33 mouse cellular contexts compared by ENCODE assay signal in genomic region chr15:82374437-82374836, GRCm38 (mm10). TPM values are rescaled to one million over a fixed set of nuclear protein-coding genes. Genes with fewer than 3 reads are reported as not detected.
DNase-seq lines count a peak whose midpoint lies in the region; ATAC-seq lines count a peak whose summit lies in the region.
"Had no signal": no experiment of that assay in that cellular context is flagged by ENCODE, and none has a peak within 500 bp of the region (broad histone marks: within the 10 kb centered on the region; RNA-seq: fewer than 3 reads in every experiment).

No protein-coding gene starts in this region.

- no peak for DNase-seq in embryonic facial prominence, embryonic 10.5 days (ENCODE audit: low spot score)
- peak; percentile 90 for DNase-seq in heart, adult 11 months
- no peak for DNase-seq in heart, adult 8-10 months (ENCODE audit: low spot score)
- DNase-seq in kidney, adult 11 months: peak; percentile 3
- DNase-seq in kidney, postnatal 4 days: no peak
- DNase-seq in midbrain, embryonic 11.5 days (ENCODE audit: low spot score, missing footprints): peak; percentile 67
- DNase-seq in midbrain, embryonic 14.5 days: no peak
- DNase-seq: adrenal gland, adult 8-10 months; adrenal gland, postnatal 14 days; B cell, adult 2 months; cerebellum, adult 11 months; cerebellum, adult 18-20 months; cerebellum, adult 8-10 months; cerebellum, adult 9-11 months; cerebellum, postnatal 14 days; cerebellum, postnatal 36 days; embryo, embryonic 11 days had no signal

- H3K27me3 ChIP-seq in embryonic facial prominence, embryonic 13.5 days: no peaks in the 10 kb centered on the region
- H3K27me3 ChIP-seq in embryonic facial prominence, embryonic 10.5 days (replicated peaks; ENCODE audit: low read depth, poor library complexity, severe bottlenecking): peaks cover 8% of the 10 kb centered on the region; the same call in 1 of the 2 replicates
- no peaks in the 10 kb centered on the region for H3K27me3 ChIP-seq in midbrain, embryonic 11.5 days (ENCODE audit: control insufficient read depth, insufficient read depth, low read length)
- H3K27me3 ChIP-seq in midbrain, embryonic 14.5 days (ENCODE audit: control insufficient read depth, insufficient read depth, low read length): no peaks in the 10 kb centered on the region
- H3K27me3 ChIP-seq: embryonic facial prominence, embryonic 12.5 days; embryonic facial prominence, embryonic 15.5 days; forebrain, embryonic 12.5 days; Patski had no signal

- peaks cover 21% of the 10 kb centered on the region for H3K4me1 ChIP-seq in embryonic facial prominence, embryonic 13.5 days
- H3K4me1 ChIP-seq in embryonic facial prominence, embryonic 10.5 days: peaks cover 35% of the 10 kb centered on the region
- peaks cover under 1% of the 10 kb centered on the region; the same call in 1 of the 2 replicates for H3K4me1 ChIP-seq in midbrain, embryonic 11.5 days (ENCODE audit: control insufficient read depth, insufficient read depth, low read length)
- H3K4me1 ChIP-seq in midbrain, embryonic 14.5 days (ENCODE audit: control insufficient read depth, insufficient read depth, low read length): no peaks in the 10 kb centered on the region

- ATAC-seq in embryonic facial prominence, embryonic 13.5 days (ENCODE audit: insufficient number of reproducible peaks, insufficient read depth, low FRiP score, low TSS enrichment, low read depth): 0 out of 2 replicates have a peak, but pooled peaks have one; percentile 11
- no peak for ATAC-seq in midbrain, embryonic 11.5 days (ENCODE audit: low FRiP score)
- no peak for ATAC-seq in midbrain, embryonic 14.5 days (ENCODE audit: low FRiP score, low TSS enrichment)
- ATAC-seq: activated CD4-positive, CD25-positive, alpha-beta regulatory T cell, adult 4 months; CD4-positive, CD25-positive, alpha-beta regulatory T cell, adult 4 months; forebrain, embryonic 14.5 days; forebrain, embryonic 16.5 days; Patski had no signal

- no peaks in the 10 kb centered on the region for H3K9me3 ChIP-seq in embryonic facial prominence, embryonic 13.5 days
- H3K9me3 ChIP-seq in embryonic facial prominence, embryonic 10.5 days: no peaks in the 10 kb centered on the region
- no peaks in the 10 kb centered on the region for H3K9me3 ChIP-seq in midbrain, embryonic 11.5 days (ENCODE audit: control insufficient read depth, low read length)
- no peaks in the 10 kb centered on the region for H3K9me3 ChIP-seq in midbrain, embryonic 14.5 days (ENCODE audit: control insufficient read depth, low read length)
- H3K9me3 ChIP-seq: embryonic facial prominence, embryonic 12.5 days; embryonic facial prominence, embryonic 15.5 days; forebrain, embryonic 10.5 days; forebrain, embryonic 12.5 days; G1E had no signal

- no peak overlapping the region for H3K4me2 ChIP-seq in embryonic facial prominence, embryonic 13.5 days
- no peak overlapping the region for H3K4me2 ChIP-seq in midbrain, embryonic 11.5 days
- H3K4me2 ChIP-seq in midbrain, embryonic 14.5 days (ENCODE audit: low read length): no peak overlapping the region
- H3K4me2 ChIP-seq: embryonic facial prominence, embryonic 12.5 days; embryonic facial prominence, embryonic 15.5 days; forebrain, embryonic 12.5 days had no signal

- no peak overlapping the region for H3K4me3 ChIP-seq in embryonic facial prominence, embryonic 13.5 days
- H3K4me3 ChIP-seq in embryonic facial prominence, embryonic 10.5 days: no peak overlapping the region
- H3K4me3 ChIP-seq in midbrain, embryonic 11.5 days (ENCODE audit: low read depth, low read length): no peak overlapping the region
- no peak overlapping the region for H3K4me3 ChIP-seq in midbrain, embryonic 14.5 days (replicated peaks; ENCODE audit: low read depth, low read length)
- H3K4me3 ChIP-seq: embryonic facial prominence, embryonic 12.5 days; embryonic facial prominence, embryonic 15.5 days; erythroblast, embryonic 14.5 days; forebrain, embryonic 10.5 days; forebrain, embryonic 12.5 days had no signal

- 85% methylated on average over 5 of the region's 5 CpGs for WGBS in embryonic facial prominence, embryonic 13.5 days
- WGBS in embryonic facial prominence, embryonic 10.5 days: 86% methylated on average over 5 of the region's 5 CpGs
- 76% methylated on average over 5 of the region's 5 CpGs for WGBS in midbrain, embryonic 11.5 days
- 79% methylated on average over 5 of the region's 5 CpGs for WGBS in midbrain, embryonic 14.5 days

- H3K27ac ChIP-seq in embryonic facial prominence, embryonic 13.5 days: no peak overlapping the region
- no peak overlapping the region for H3K27ac ChIP-seq in embryonic facial prominence, embryonic 10.5 days (replicated peaks)
- H3K27ac ChIP-seq in midbrain, embryonic 11.5 days (ENCODE audit: low read depth, low read length): no peak overlapping the region
- no peak overlapping the region for H3K27ac ChIP-seq in midbrain, embryonic 14.5 days (replicated peaks; ENCODE audit: low read depth, low read length)
- H3K27ac ChIP-seq: embryonic facial prominence, embryonic 12.5 days; embryonic facial prominence, embryonic 15.5 days; forebrain, embryonic 10.5 days; forebrain, embryonic 12.5 days had no signal

- H3K9ac ChIP-seq in embryonic facial prominence, embryonic 13.5 days: no peak overlapping the region
- H3K9ac ChIP-seq in midbrain, embryonic 11.5 days (ENCODE audit: low read length): no peak overlapping the region
- H3K9ac ChIP-seq in midbrain, embryonic 14.5 days (replicated peaks; ENCODE audit: low read length): no peak overlapping the region
- H3K9ac ChIP-seq: embryonic facial prominence, embryonic 12.5 days; embryonic facial prominence, embryonic 15.5 days; forebrain, embryonic 12.5 days had no signal

- peaks cover 16% of the 10 kb centered on the region; the same call in 1 of the 2 replicates for H3K36me3 ChIP-seq in embryonic facial prominence, embryonic 13.5 days
- no peaks in the 10 kb centered on the region for H3K36me3 ChIP-seq in embryonic facial prominence, embryonic 10.5 days (replicated peaks)
- no peaks in the 10 kb centered on the region for H3K36me3 ChIP-seq in midbrain, embryonic 11.5 days (ENCODE audit: control insufficient read depth, insufficient read depth, low read length)
- no peaks in the 10 kb centered on the region for H3K36me3 ChIP-seq in midbrain, embryonic 14.5 days (ENCODE audit: control insufficient read depth, insufficient read depth, low read length)
- H3K36me3 ChIP-seq: embryonic facial prominence, embryonic 15.5 days; forebrain, embryonic 10.5 days; forebrain, embryonic 12.5 days; G1E had no signal

RNA-seq across cellular contexts. Expression of gene Cyp2d22, which starts 5.6 kb away (rescaled TPM):
- 10.3 and 10.5 TPM in 2 replicates for polyA plus RNA-seq in embryonic facial prominence, embryonic 13.5 days (2015; fragmentation: Nextera tagmentation; extraction: Ambion mirVana)
- polyA plus RNA-seq in embryonic facial prominence, embryonic 10.5 days (2016; fragmentation: Nextera tagmentation; extraction: Ambion mirVana): 2.1 and 3.0 TPM in 2 replicates
- 10 to 100 TPM; 19.3 to 30.9 (median 23.3) TPM for total RNA-seq in heart, adult 8-10 months (2022)
- 1.7 and 1.9 TPM in 2 replicates for polyA plus RNA-seq in midbrain, embryonic 11.5 days (2014; fragmentation: Nextera tagmentation; extraction: Ambion mirVana)
- polyA plus RNA-seq in midbrain, embryonic 14.5 days (2014; fragmentation: Nextera tagmentation; extraction: Ambion mirVana): 0.76 and 2.1 TPM in 2 replicates
- polyA plus RNA-seq: G1E had no signal

RNA-seq across cellular contexts. Expression of gene Cyp2d11, which starts 19.4 kb away (rescaled TPM):
- not detected in 2 replicates for polyA plus RNA-seq in embryonic facial prominence, embryonic 13.5 days (2015; fragmentation: Nextera tagmentation; extraction: Ambion mirVana)
- polyA plus RNA-seq in embryonic facial prominence, embryonic 10.5 days (2016; fragmentation: Nextera tagmentation; extraction: Ambion mirVana): not detected in 2 replicates
- total RNA-seq in heart, adult 8-10 months (2022): under 1 TPM in 1 of 4 experiments, not detected in 3; 0.19 TPM
- polyA plus RNA-seq in midbrain, embryonic 11.5 days (2014; fragmentation: Nextera tagmentation; extraction: Ambion mirVana): not detected in 2 replicates
- polyA plus RNA-seq in midbrain, embryonic 14.5 days (2014; fragmentation: Nextera tagmentation; extraction: Ambion mirVana): not detected in 2 replicates
- total RNA-seq: adrenal gland, postnatal 14 days; CH12.LX; common myeloid progenitor, adult 5-6 weeks; G1E had no signal
- polyA plus RNA-seq: activated CD4-positive, CD25-positive, alpha-beta regulatory T cell, adult 4 months; brain, embryonic 14.5 days; CD4-positive, CD25-positive, alpha-beta regulatory T cell, adult 4 months; embryonic facial prominence, embryonic 12.5 days; embryonic facial prominence, embryonic 15.5 days; erythroblast, embryonic 14.5 days; forebrain, embryonic 10.5 days; forebrain, embryonic 12.5 days; forebrain, embryonic 14.5 days; forebrain, embryonic 16.5 days; G1E; Patski had no signal

RNA-seq across cellular contexts. Expression of gene Ndufa6, which starts 20.3 kb away (rescaled TPM):
- 319 and 324 TPM in 2 replicates for polyA plus RNA-seq in embryonic facial prominence, embryonic 13.5 days (2015; fragmentation: Nextera tagmentation; extraction: Ambion mirVana)
- polyA plus RNA-seq in embryonic facial prominence, embryonic 10.5 days (2016; fragmentation: Nextera tagmentation; extraction: Ambion mirVana): 243 and 256 TPM in 2 replicates
- 100 to 1,000 TPM; 658 to 797 (median 740) TPM for total RNA-seq in heart, adult 8-10 months (2022)
- 290 and 293 TPM in 2 replicates for polyA plus RNA-seq in midbrain, embryonic 11.5 days (2014; fragmentation: Nextera tagmentation; extraction: Ambion mirVana)
- 375 and 469 TPM in 2 replicates for polyA plus RNA-seq in midbrain, embryonic 14.5 days (2014; fragmentation: Nextera tagmentation; extraction: Ambion mirVana)

RNA-seq across cellular contexts. Expression of gene Cyp2d10, which starts 32.6 kb away (rescaled TPM):
- polyA plus RNA-seq in embryonic facial prominence, embryonic 13.5 days (2015; fragmentation: Nextera tagmentation; extraction: Ambion mirVana): 1.7 TPM in 1 of 2 replicates, not detected in the other
- not detected in 2 replicates for polyA plus RNA-seq in embryonic facial prominence, embryonic 10.5 days (2016; fragmentation: Nextera tagmentation; extraction: Ambion mirVana)
- under 1 TPM in 2 of 4 experiments, not detected in 2; 0.41 to 0.80 TPM for total RNA-seq in heart, adult 8-10 months (2022)
- not detected in 2 replicates for polyA plus RNA-seq in midbrain, embryonic 11.5 days (2014; fragmentation: Nextera tagmentation; extraction: Ambion mirVana)
- not detected in 2 replicates for polyA plus RNA-seq in midbrain, embryonic 14.5 days (2014; fragmentation: Nextera tagmentation; extraction: Ambion mirVana)
- total RNA-seq: adrenal gland, adult 18-20 months; CH12.LX; common myeloid progenitor, adult 5-6 weeks had no signal
- polyA plus RNA-seq: activated CD4-positive, CD25-positive, alpha-beta regulatory T cell, adult 4 months; brain, embryonic 14.5 days; CD4-positive, CD25-positive, alpha-beta regulatory T cell, adult 4 months; embryonic facial prominence, embryonic 12.5 days; embryonic facial prominence, embryonic 15.5 days; forebrain, embryonic 10.5 days; forebrain, embryonic 12.5 days; forebrain, embryonic 14.5 days; forebrain, embryonic 16.5 days; G1E had no signal

RNA-seq across cellular contexts. Expression of gene Smdt1, which starts 35.7 kb away (rescaled TPM):
- 255 and 264 TPM in 2 replicates for polyA plus RNA-seq in embryonic facial prominence, embryonic 13.5 days (2015; fragmentation: Nextera tagmentation; extraction: Ambion mirVana)
- 212 and 215 TPM in 2 replicates for polyA plus RNA-seq in embryonic facial prominence, embryonic 10.5 days (2016; fragmentation: Nextera tagmentation; extraction: Ambion mirVana)
- total RNA-seq in heart, adult 8-10 months (2022): 100 to 1,000 TPM; 190 to 214 (median 204) TPM
- polyA plus RNA-seq in midbrain, embryonic 11.5 days (2014; fragmentation: Nextera tagmentation; extraction: Ambion mirVana): 253 and 268 TPM in 2 replicates
- polyA plus RNA-seq in midbrain, embryonic 14.5 days (2014; fragmentation: Nextera tagmentation; extraction: Ambion mirVana): 286 and 365 TPM in 2 replicates

Comparison
In these comparisons a context has a peak if more than half of its experiments do, and no peak if none do; other contexts are left out.
1. DNase-seq: peak in heart, adult 11 months (single experiment), kidney, adult 11 months (single experiment) and midbrain, embryonic 11.5 days (single experiment); none in embryonic facial prominence, embryonic 10.5 days (single experiment), heart, adult 8-10 months (single experiment), kidney, postnatal 4 days (0 of 2) and midbrain, embryonic 14.5 days (single experiment).